In the genomic region with DNA sequence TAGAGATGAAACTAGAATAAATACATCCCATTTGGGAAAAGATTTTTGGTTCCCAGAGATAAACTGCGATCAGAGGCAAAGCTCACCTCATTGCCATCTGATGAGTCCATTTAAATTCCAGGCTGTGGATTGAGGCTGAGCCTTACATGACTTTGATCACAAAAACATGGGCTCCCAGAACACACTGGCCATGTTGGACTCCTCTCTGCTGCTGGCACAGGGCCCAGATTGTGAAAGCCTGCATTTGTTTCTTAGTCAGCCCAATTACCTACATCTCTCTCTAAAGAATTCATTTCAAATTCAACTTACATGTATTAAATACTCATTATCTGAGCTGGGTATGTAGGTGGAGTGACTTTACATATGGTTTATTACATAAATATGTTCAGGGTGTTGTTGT, we compare ENCODE assay signal across 12 mouse cellular contexts.
DNase-seq lines count a peak whose midpoint lies in the region; ATAC-seq and TF ChIP-seq lines count a peak whose summit lies in the region.
"Had no signal": no experiment of that assay in that cellular context is flagged by ENCODE, and none has a peak within 500 bp of the region (broad histone marks: within the 10 kb centered on the region; RNA-seq: fewer than 3 reads in every experiment).

No protein-coding gene starts in this region.

- H3K4me3 ChIP-seq in heart, embryonic 11.5 days (ENCODE audit: low read depth, low read length): no peak overlapping the region
- H3K4me3 ChIP-seq in lung, postnatal 0 days (ENCODE audit: low read depth, low read length): no peak overlapping the region
- no peak overlapping the region for H3K4me3 ChIP-seq in midbrain, postnatal 0 days (ENCODE audit: low read depth, low read length)
- no peak overlapping the region for H3K4me3 ChIP-seq in intestine, embryonic 15.5 days (replicated peaks)
- H3K4me3 ChIP-seq: embryonic facial prominence, embryonic 13.5 days had no signal

- H3K9ac ChIP-seq in heart, embryonic 11.5 days (ENCODE audit: low read depth, low read length): no peak overlapping the region
- H3K9ac ChIP-seq in lung, postnatal 0 days (replicated peaks; ENCODE audit: low read depth): no peak overlapping the region
- H3K9ac ChIP-seq in midbrain, postnatal 0 days (replicated peaks; ENCODE audit: low read length, poor library complexity, severe bottlenecking): no peak overlapping the region
- H3K9ac ChIP-seq in intestine, embryonic 15.5 days: no peak overlapping the region
- H3K9ac ChIP-seq: embryonic facial prominence, embryonic 13.5 days; liver, embryonic 14.5 days had no signal

- H3K36me3 ChIP-seq in heart, embryonic 11.5 days (ENCODE audit: control insufficient read depth, insufficient read depth, low read length): no peaks in the 10 kb centered on the region
- no peaks in the 10 kb centered on the region for H3K36me3 ChIP-seq in lung, postnatal 0 days (ENCODE audit: insufficient read depth, low read length)
- H3K36me3 ChIP-seq in midbrain, postnatal 0 days (ENCODE audit: insufficient read depth, low read length): no peaks in the 10 kb centered on the region
- no peaks in the 10 kb centered on the region for H3K36me3 ChIP-seq in intestine, embryonic 15.5 days
- H3K36me3 ChIP-seq: embryonic facial prominence, embryonic 13.5 days; G1E had no signal

- no peak for TF ChIP-seq CTCF in lung, postnatal 0 days (IDR thresholded peaks at IDR 0.05)
- TF ChIP-seq CTCF in midbrain, postnatal 0 days (IDR thresholded peaks at IDR 0.05): no peak

- ATAC-seq in heart, embryonic 11.5 days (replicated peaks; ENCODE audit: insufficient number of reproducible peaks, low FRiP score, low TSS enrichment): no peak
- ATAC-seq in lung, postnatal 0 days: no peak
- ATAC-seq in midbrain, postnatal 0 days (ENCODE audit: low FRiP score): no peak
- no peak for ATAC-seq in intestine, embryonic 15.5 days

- DNase-seq in heart, postnatal 10 days: peak; percentile 20
- DNase-seq in lung, postnatal 10 days: peak; percentile 8
- DNase-seq in lung, postnatal 0 days (ENCODE audit: low spot score): no peak
- peak; percentile 34 for DNase-seq in brain, adult 2 months (ENCODE audit: low read depth, low spot score)
- DNase-seq in midbrain, postnatal 0 days (ENCODE audit: low spot score): peak; percentile 59
- DNase-seq in urinary bladder, adult 2 months (ENCODE audit: low spot score): no peak

- WGBS in heart, embryonic 11.5 days (ENCODE audit: insufficient replicate concordance): 90% methylated on average over 1 of the region's 1 CpGs
- WGBS in lung, postnatal 0 days: 68% methylated on average over 1 of the region's 1 CpGs
- 40% methylated on average over 1 of the region's 1 CpGs for WGBS in midbrain, postnatal 0 days
- WGBS in intestine, embryonic 15.5 days: 79% methylated on average over 1 of the region's 1 CpGs

- no peaks in the 10 kb centered on the region for H3K4me1 ChIP-seq in heart, embryonic 11.5 days (ENCODE audit: control insufficient read depth, insufficient read depth, low read length)
- no peaks in the 10 kb centered on the region for H3K4me1 ChIP-seq in lung, postnatal 0 days (ENCODE audit: insufficient read depth, low read depth, low read length)
- no peaks in the 10 kb centered on the region; the same call in 1 of the 2 replicates for H3K4me1 ChIP-seq in midbrain, postnatal 0 days (ENCODE audit: insufficient read depth, low read length)
- no peaks in the 10 kb centered on the region for H3K4me1 ChIP-seq in intestine, embryonic 15.5 days (replicated peaks)
- H3K4me1 ChIP-seq: embryonic facial prominence, embryonic 13.5 days had no signal

- intact Hi-C loops in heart, postnatal 10 days (cut with DNase I): no loop called here

- no peaks in the 10 kb centered on the region for H3K9me3 ChIP-seq in heart, embryonic 11.5 days (replicated peaks; ENCODE audit: control insufficient read depth, low read length)
- H3K9me3 ChIP-seq in lung, postnatal 0 days (ENCODE audit: low read length): no peaks in the 10 kb centered on the region
- H3K9me3 ChIP-seq in midbrain, postnatal 0 days (ENCODE audit: low read length): no peaks in the 10 kb centered on the region
- no peaks in the 10 kb centered on the region for H3K9me3 ChIP-seq in intestine, embryonic 15.5 days
- H3K9me3 ChIP-seq: embryonic facial prominence, embryonic 13.5 days had no signal

- TF ChIP-seq EP300 in lung, postnatal 0 days (IDR thresholded peaks at IDR 0.05): no peak

- no peaks in the 10 kb centered on the region for H3K27me3 ChIP-seq in heart, embryonic 11.5 days (ENCODE audit: control insufficient read depth, insufficient read depth, low read length)
- no peaks in the 10 kb centered on the region for H3K27me3 ChIP-seq in lung, postnatal 0 days (replicated peaks; ENCODE audit: insufficient read depth, low read length)
- no peaks in the 10 kb centered on the region for H3K27me3 ChIP-seq in midbrain, postnatal 0 days (ENCODE audit: insufficient read depth, low read length)
- H3K27me3 ChIP-seq in intestine, embryonic 15.5 days (replicated peaks): no peaks in the 10 kb centered on the region
- H3K27me3 ChIP-seq: embryonic facial prominence, embryonic 13.5 days had no signal

- no peak overlapping the region for H3K4me2 ChIP-seq in heart, embryonic 11.5 days
- no peak overlapping the region for H3K4me2 ChIP-seq in lung, postnatal 0 days (replicated peaks; ENCODE audit: low read depth, low read length)
- H3K4me2 ChIP-seq in midbrain, postnatal 0 days (ENCODE audit: low read depth, low read length, poor library complexity, severe bottlenecking): no peak overlapping the region
- H3K4me2 ChIP-seq in intestine, embryonic 15.5 days (replicated peaks): no peak overlapping the region
- H3K4me2 ChIP-seq: embryonic facial prominence, embryonic 13.5 days had no signal

- no peak overlapping the region for H3K27ac ChIP-seq in heart, embryonic 11.5 days (ENCODE audit: low read depth, low read length)
- no peak overlapping the region for H3K27ac ChIP-seq in lung, postnatal 0 days (ENCODE audit: low read length)
- H3K27ac ChIP-seq in midbrain, postnatal 0 days (ENCODE audit: low read depth, low read length): no peak overlapping the region
- no peak overlapping the region for H3K27ac ChIP-seq in intestine, embryonic 15.5 days
- H3K27ac ChIP-seq: embryonic facial prominence, embryonic 13.5 days; kidney, postnatal 0 days; liver, embryonic 14.5 days had no signal

Comparison
In these comparisons a context has a peak if more than half of its experiments do, and no peak if none do; other contexts are left out.
1. DNase-seq: peak in heart, postnatal 10 days (2 of 2), lung, postnatal 10 days (single experiment), brain, adult 2 months (single experiment) and midbrain, postnatal 0 days (single experiment); none in lung, postnatal 0 days (single experiment) and urinary bladder, adult 2 months (single experiment).